Mouse (Mus musculus) embryonic fibroblast, embryonic 13.5 days (primary cell): ENCODE data around the gene Trp53. TPM values are rescaled to one million over a fixed set of nuclear protein-coding genes. Genes with fewer than 3 reads are reported as not detected.
"Not testable (repeated sequence)": the region's sequence is repeated elsewhere in the genome, so short reads cannot be mapped to it uniquely, and the experiment has no call there.

ENCODE experiments used
- H3K27ac ChIP-seq: 2 replicates; pipeline ENCODE4 v1.5.1; 2012; ENCODE audit warnings: low read length, control low read depth, inconsistent platforms; ENCODE audit not compliant: insufficient read depth
- H3K4me1 ChIP-seq: 2 replicates; pipeline ENCODE4 v1.6.1; 2011; ENCODE audit warnings: low read length; ENCODE audit not compliant: control insufficient read depth, insufficient read depth
- H3K4me3 ChIP-seq: 2 replicates; pipeline ENCODE4 v1.5.1; 2011; ENCODE audit warnings: mild to moderate bottlenecking, control low read depth, low read length; ENCODE audit not compliant: insufficient read depth
- CTCF ChIP-seq: IDR thresholded peaks from 2 replicates; pipeline ENCODE4 v1.5.1; 2011; ENCODE audit warnings: mild to moderate bottlenecking, control low read depth, low read length, moderate library complexity, borderline replicate concordance; ENCODE audit not compliant: insufficient read depth
- POLR2A ChIP-seq: IDR thresholded peaks from 2 replicates; pipeline ENCODE4 v1.6.1; 2011; ENCODE audit warnings: low read depth, mild to moderate bottlenecking, control low read depth, low read length, moderate library complexity
- polyA plus RNA-seq: library from polyadenylated mRNA; stranded (reverse); fragments of >200 nt; gene quantifications from 2 replicates; pipeline ENCODE4 v1.2.4, GENCODE M21; 2011; ENCODE audit warnings: low read depth; ENCODE audit not compliant: missing spikeins, insufficient read length

Gene Trp53
- polyA plus RNA-seq, 1 experiment = 159 TPM

GRCm38 (mm10) chr11:69606832-69607231, 26.7 kb downstream of the Trp53 start:
- H3K27ac ChIP-seq = no peak overlapping the region
- H3K4me1 ChIP-seq = no peaks in the 10 kb centered on the region
- TF ChIP-seq POLR2A = no peak
- TF ChIP-seq CTCF = no peak
- no peak overlapping the region for H3K4me3 ChIP-seq

GRCm38 (mm10) chr11:69608525-69608924, 28.4 kb downstream of the Trp53 start:
- no peak overlapping the region for H3K4me3 ChIP-seq
- no peaks in the 10 kb centered on the region for H3K4me1 ChIP-seq
- no peak overlapping the region for H3K27ac ChIP-seq
- TF ChIP-seq CTCF (no peak), POLR2A (no peak)

GRCm38 (mm10) chr11:69609416-69609815, 29.3 kb downstream of the Trp53 start:
- Histone ChIP-seq H3K27ac (no peak overlapping the region), H3K4me3 (no peak overlapping the region), H3K4me1 (no peaks in the 10 kb centered on the region)
- TF ChIP-seq CTCF (no peak), POLR2A (no peak)

GRCm38 (mm10) chr11:69610899-69611298, 30.7 kb downstream of the Trp53 start:
- H3K4me1 ChIP-seq = no peaks in the 10 kb centered on the region
- H3K27ac ChIP-seq = no peak overlapping the region
- no peak for TF ChIP-seq CTCF
- TF ChIP-seq POLR2A = no peak
- H3K4me3 ChIP-seq = no peak overlapping the region

- Histone ChIP-seq H3K4me3 (no peak overlapping the region), H3K27ac (no peak overlapping the region), H3K4me1 (no peaks in the 10 kb centered on the region)
- TF ChIP-seq CTCF = peak; percentile 80
- no peak for TF ChIP-seq POLR2A
Observed at GRCm38 (mm10) chr11:69613553-69614256, 33.5 kb downstream of the Trp53 start.

GRCm38 (mm10) chr11:69614257-69614588, 34.1 kb downstream of the Trp53 start:
- H3K4me1 ChIP-seq, H3K4me3 ChIP-seq, H3K27ac ChIP-seq: not testable (repeated sequence)

- H3K27ac ChIP-seq = no peak overlapping the region
- TF ChIP-seq CTCF = no peak
- no peak for TF ChIP-seq POLR2A
- no peaks in the 10 kb centered on the region for H3K4me1 ChIP-seq
- H3K4me3 ChIP-seq = no peak overlapping the region
Observed at GRCm38 (mm10) chr11:69616781-69617180, 36.6 kb downstream of the Trp53 start.

- Histone ChIP-seq H3K27ac (no peak within 1 kb of the TSS), H3K4me1 (peaks cover 2% of the 10 kb centered on the region; the same call in 1 of the 2 replicates), H3K4me3 (no peak within 1 kb of the TSS)
- no peak for TF ChIP-seq CTCF
Observed at GRCm38 (mm10) chr11:69617805-69618204, 37.6 kb downstream of the Trp53 start, which contains the start of gene Shbg. Gene Shbg, minus strand, starts transcription at chr11:69617905.

- TF ChIP-seq CTCF = no peak
- TF ChIP-seq POLR2A = no peak
Observed at GRCm38 (mm10) chr11:69620394-69621081, 40.4 kb downstream of the Trp53 start.

GRCm38 (mm10) chr11:69621571-69622268, 41.6 kb downstream of the Trp53 start, which contains the start of gene Sat2:
Gene Sat2, plus strand, starts transcription at chr11:69622024.
- TF ChIP-seq POLR2A = peak; percentile 55
- TF ChIP-seq CTCF = no peak
- H3K4me3 ChIP-seq = peak within 1 kb of the TSS; percentile 58
- H3K27ac ChIP-seq = no peak within 1 kb of the TSS
- peaks cover 2% of the 10 kb centered on the region; the same call in 1 of the 2 replicates for H3K4me1 ChIP-seq

More at GRCm38 (mm10) chr11:69620394-69621081, 40.4 kb downstream of the Trp53 start:
- H3K27ac ChIP-seq = no peak overlapping the region
- peaks cover 2% of the 10 kb centered on the region; the same call in 1 of the 2 replicates for H3K4me1 ChIP-seq
- H3K4me3 ChIP-seq = no peak overlapping the region
